1 mouse cellular context compared by ENCODE assay signal in genomic region chr2:29858748-29859473, GRCm38 (mm10).
TF ChIP-seq lines count a peak whose summit lies in the region.

No protein-coding gene starts in this region.

TF ChIP-seq in MEL, 35 proteins besides CTCF, POLR2A, EP300 and RAD21 (continued from another document):
- TF ChIP-seq ZKSCAN1 (IDR thresholded peaks at IDR 0.05; ENCODE audit: low read depth, low read length): no peak
